Mouse (Mus musculus): ENCODE results near the gene Meiob. TPM values are rescaled to one million over a fixed set of nuclear protein-coding genes. Genes with fewer than 3 reads are reported as not detected.
A peak's percentile ranks its signal among the peaks of the same experiment; 100 is the strongest.

Gene Meiob
- polyA plus RNA-seq (2015; fragmentation: Nextera tagmentation; extraction: Ambion mirVana) = not detected in 2 replicates

- Histone ChIP-seq H3K4me1 (replicated peaks; ENCODE audit: control insufficient read depth, insufficient read depth, low read length) (peaks cover 9% of the 10 kb centered on the region), H3K9me3 (ENCODE audit: control insufficient read depth, low read length) (no peaks in the 10 kb centered on the region), H3K4me3 (replicated peaks; ENCODE audit: low read length) (peak within 1 kb of the TSS; percentile 59), H3K27ac (ENCODE audit: low read length) (no peak within 1 kb of the TSS), H3K27me3 (replicated peaks; ENCODE audit: control insufficient read depth, insufficient read depth, low read length) (peaks cover 13% of the 10 kb centered on the region), H3K9ac (replicated peaks; ENCODE audit: low read depth, low read length) (peak within 1 kb of the TSS; percentile 65), H3K4me2 (ENCODE audit: low read length) (peak within 1 kb of the TSS; percentile 77), H3K36me3 (ENCODE audit: control insufficient read depth, insufficient read depth) (no peaks in the 10 kb centered on the region)
- WGBS = under 1% methylated on average over 71 of the region's 71 CpGs
- ATAC-seq = peak; percentile 72
Observed at GRCm38 (mm10) chr17:24803952-24804951, at the start of gene Meiob. TSS of gene Meiob (plus strand) at chr17:24804289.

DNA sequence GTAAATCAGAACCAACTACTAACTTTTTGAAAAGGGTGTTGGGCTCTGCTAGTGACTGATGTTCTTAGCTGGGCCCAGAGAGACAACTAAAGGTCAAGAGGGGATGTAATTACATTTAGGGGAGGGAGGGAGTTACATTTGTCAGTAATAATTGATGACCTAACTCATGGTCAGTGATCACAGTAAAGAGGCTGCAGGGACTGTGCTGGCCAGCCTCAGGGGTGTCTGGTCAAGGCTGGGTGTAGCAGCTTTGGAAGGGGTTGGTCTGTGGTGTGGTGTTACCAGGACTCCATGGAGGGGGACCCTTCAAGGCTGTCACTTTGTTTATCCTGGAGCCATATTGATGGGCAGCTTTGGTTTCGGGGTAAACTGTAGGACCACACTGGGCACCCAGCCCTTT, 46.7 kb upstream of the Meiob start:
- Histone ChIP-seq H3K27ac (ENCODE audit: low read length) (no peak overlapping the region), H3K9me3 (ENCODE audit: control insufficient read depth, low read length) (no peaks in the 10 kb centered on the region), H3K4me3 (replicated peaks; ENCODE audit: low read length) (no peak overlapping the region), H3K9ac (replicated peaks; ENCODE audit: low read depth, low read length) (no peak overlapping the region), H3K27me3 (replicated peaks; ENCODE audit: control insufficient read depth, insufficient read depth, low read length) (peaks cover 33% of the 10 kb centered on the region), H3K4me1 (replicated peaks; ENCODE audit: control insufficient read depth, insufficient read depth, low read length) (peaks cover 10% of the 10 kb centered on the region), H3K4me2 (ENCODE audit: low read length) (no peak overlapping the region), H3K36me3 (ENCODE audit: control insufficient read depth, insufficient read depth) (no peaks in the 10 kb centered on the region)
- WGBS = 83% methylated on average over 1 of the region's 1 CpGs
- no peak for ATAC-seq

DNA sequence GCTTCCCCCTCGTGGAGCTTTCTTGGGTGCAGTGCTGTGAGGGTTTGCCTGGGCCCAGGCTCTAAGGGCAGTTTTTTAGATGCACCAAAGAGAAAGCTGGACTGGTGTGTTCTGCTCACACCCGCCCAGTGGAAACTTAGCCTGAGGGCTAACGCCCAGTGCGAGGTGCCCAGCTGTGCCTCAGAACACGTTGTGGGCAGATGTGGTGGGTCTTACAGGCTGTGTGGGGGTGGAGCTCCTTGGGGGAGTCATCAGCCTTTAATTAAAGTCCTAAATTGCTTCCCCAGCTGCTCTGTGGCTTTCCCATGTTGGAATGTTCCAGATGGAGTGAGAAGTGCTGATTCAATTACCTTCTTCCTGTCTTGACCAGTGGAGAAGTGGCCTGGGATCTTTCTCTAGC, 43.0 kb upstream of the Meiob start:
- H3K4me3 ChIP-seq (replicated peaks; ENCODE audit: low read length) = no peak overlapping the region

DNA sequence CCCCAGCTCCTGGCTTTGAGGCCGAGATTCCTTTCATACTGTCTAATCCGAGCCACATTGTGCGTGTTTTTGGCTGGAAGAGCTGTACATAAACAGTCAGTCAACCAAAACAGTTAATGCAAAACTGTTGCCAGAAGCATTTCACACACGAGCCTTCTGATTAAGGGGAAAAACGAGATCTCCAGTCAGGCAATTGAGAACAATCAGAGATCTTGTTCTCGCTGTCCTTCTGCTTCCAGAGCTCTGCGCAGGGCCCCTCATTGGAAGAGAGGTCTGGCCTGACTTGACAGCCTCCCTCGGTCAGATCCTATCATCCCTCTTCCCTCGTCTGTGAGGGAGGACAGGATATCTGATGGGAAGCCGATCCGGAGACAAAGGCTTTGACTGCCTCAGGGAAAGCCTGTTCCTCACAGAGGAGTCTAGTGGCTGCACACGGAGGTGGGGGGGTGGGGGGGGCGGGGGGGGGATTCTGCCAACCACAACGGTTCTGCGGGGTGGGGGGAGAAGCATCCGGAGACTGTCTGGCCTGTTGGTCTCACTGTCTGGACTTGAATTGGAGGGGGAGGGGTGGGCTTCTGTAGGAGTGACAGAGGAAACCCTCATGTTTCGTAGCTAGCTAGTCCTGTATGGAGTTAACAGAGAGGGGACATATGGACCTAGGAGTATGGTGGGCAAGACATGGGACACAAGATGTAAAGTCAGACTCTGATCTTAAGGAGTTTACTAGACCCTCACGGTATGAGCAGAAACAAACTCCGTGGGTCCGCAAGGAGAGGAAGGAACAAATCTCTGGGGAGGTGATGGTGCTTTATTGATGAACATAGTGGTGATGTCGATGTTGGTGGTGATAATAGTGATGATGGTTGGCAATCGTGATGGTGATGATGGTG, 38.8 kb upstream of the Meiob start:
- no peak for ATAC-seq
- no peak overlapping the region for H3K4me3 ChIP-seq (replicated peaks; ENCODE audit: low read length)
- no peaks in the 10 kb centered on the region; the same call in 1 of the 2 replicates for H3K4me1 ChIP-seq (replicated peaks; ENCODE audit: control insufficient read depth, insufficient read depth, low read length)
- no peaks in the 10 kb centered on the region; the same call in 1 of the 2 replicates for H3K27me3 ChIP-seq (replicated peaks; ENCODE audit: control insufficient read depth, insufficient read depth, low read length)
- WGBS = 51% methylated on average over 21 of the region's 22 CpGs
- H3K9me3 ChIP-seq (ENCODE audit: control insufficient read depth, low read length) = no peaks in the 10 kb centered on the region
- H3K27ac ChIP-seq (ENCODE audit: low read length) = no peak overlapping the region
- H3K36me3 ChIP-seq (ENCODE audit: control insufficient read depth, insufficient read depth) = no peaks in the 10 kb centered on the region
- H3K4me2 ChIP-seq (ENCODE audit: low read length) = no peak overlapping the region
- H3K9ac ChIP-seq (replicated peaks; ENCODE audit: low read depth, low read length) = no peak overlapping the region

More for the DNA sequence above, 43.0 kb upstream of the Meiob start:
- H3K36me3 ChIP-seq (ENCODE audit: control insufficient read depth, insufficient read depth) = no peaks in the 10 kb centered on the region
- no peaks in the 10 kb centered on the region for H3K9me3 ChIP-seq (ENCODE audit: control insufficient read depth, low read length)
- no peak overlapping the region for H3K27ac ChIP-seq (ENCODE audit: low read length)
- no peak for ATAC-seq
- H3K9ac ChIP-seq (replicated peaks; ENCODE audit: low read depth, low read length) = no peak overlapping the region
- WGBS = 47% methylated on average over 5 of the region's 5 CpGs
- H3K27me3 ChIP-seq (replicated peaks; ENCODE audit: control insufficient read depth, insufficient read depth, low read length) = 0 out of 2 replicates have a peak, but pooled peaks cover 2% of the 10 kb centered on the region
- H3K4me2 ChIP-seq (ENCODE audit: low read length) = no peak overlapping the region
- no peaks in the 10 kb centered on the region; the same call in 1 of the 2 replicates for H3K4me1 ChIP-seq (replicated peaks; ENCODE audit: control insufficient read depth, insufficient read depth, low read length)

GRCm38 (mm10) chr17:24766266-24766875, 37.7 kb upstream of the Meiob start:
- no peak overlapping the region for H3K27ac ChIP-seq (ENCODE audit: low read length)
- H3K36me3 ChIP-seq (ENCODE audit: control insufficient read depth, insufficient read depth) = no peaks in the 10 kb centered on the region
- no peak overlapping the region for H3K4me2 ChIP-seq (ENCODE audit: low read length)
- H3K9me3 ChIP-seq (ENCODE audit: control insufficient read depth, low read length) = no peaks in the 10 kb centered on the region
- no peak overlapping the region for H3K4me3 ChIP-seq (replicated peaks; ENCODE audit: low read length)
- no peaks in the 10 kb centered on the region; the same call in 1 of the 2 replicates for H3K27me3 ChIP-seq (replicated peaks; ENCODE audit: control insufficient read depth, insufficient read depth, low read length)
- 25% methylated on average over 12 of the region's 12 CpGs for WGBS
- no peaks in the 10 kb centered on the region; the same call in 1 of the 2 replicates for H3K4me1 ChIP-seq (replicated peaks; ENCODE audit: control insufficient read depth, insufficient read depth, low read length)
- no peak for ATAC-seq
- H3K9ac ChIP-seq (replicated peaks; ENCODE audit: low read depth, low read length) = no peak overlapping the region

- WGBS = 42% methylated on average over 3 of the region's 3 CpGs
- no peak for ATAC-seq
- H3K27ac ChIP-seq (ENCODE audit: low read length) = no peak overlapping the region
- no peaks in the 10 kb centered on the region for H3K9me3 ChIP-seq (ENCODE audit: control insufficient read depth, low read length)
- no peaks in the 10 kb centered on the region; the same call in 1 of the 2 replicates for H3K27me3 ChIP-seq (replicated peaks; ENCODE audit: control insufficient read depth, insufficient read depth, low read length)
- H3K36me3 ChIP-seq (ENCODE audit: control insufficient read depth, insufficient read depth) = no peaks in the 10 kb centered on the region
- no peaks in the 10 kb centered on the region; the same call in 1 of the 2 replicates for H3K4me1 ChIP-seq (replicated peaks; ENCODE audit: control insufficient read depth, insufficient read depth, low read length)
- no peak overlapping the region for H3K9ac ChIP-seq (replicated peaks; ENCODE audit: low read depth, low read length)
- H3K4me2 ChIP-seq (ENCODE audit: low read length) = no peak overlapping the region
- no peak overlapping the region for H3K4me3 ChIP-seq (replicated peaks; ENCODE audit: low read length)
Observed at GRCm38 (mm10) chr17:24769146-24769545, 34.9 kb upstream of the Meiob start.

- Histone ChIP-seq H3K27me3 (replicated peaks; ENCODE audit: control insufficient read depth, insufficient read depth, low read length) (no peaks in the 10 kb centered on the region; the same call in 1 of the 2 replicates), H3K4me3 (replicated peaks; ENCODE audit: low read length) (no peak overlapping the region), H3K4me1 (replicated peaks; ENCODE audit: control insufficient read depth, insufficient read depth, low read length) (no peaks in the 10 kb centered on the region), H3K9ac (replicated peaks; ENCODE audit: low read depth, low read length) (no peak overlapping the region), H3K27ac (ENCODE audit: low read length) (no peak overlapping the region), H3K36me3 (ENCODE audit: control insufficient read depth, insufficient read depth) (no peaks in the 10 kb centered on the region), H3K4me2 (ENCODE audit: low read length) (no peak overlapping the region), H3K9me3 (ENCODE audit: control insufficient read depth, low read length) (no peaks in the 10 kb centered on the region)
- WGBS = 93% methylated on average over 5 of the region's 5 CpGs
- no peak for ATAC-seq
Observed at GRCm38 (mm10) chr17:24773241-24773640, 30.8 kb upstream of the Meiob start.

DNA sequence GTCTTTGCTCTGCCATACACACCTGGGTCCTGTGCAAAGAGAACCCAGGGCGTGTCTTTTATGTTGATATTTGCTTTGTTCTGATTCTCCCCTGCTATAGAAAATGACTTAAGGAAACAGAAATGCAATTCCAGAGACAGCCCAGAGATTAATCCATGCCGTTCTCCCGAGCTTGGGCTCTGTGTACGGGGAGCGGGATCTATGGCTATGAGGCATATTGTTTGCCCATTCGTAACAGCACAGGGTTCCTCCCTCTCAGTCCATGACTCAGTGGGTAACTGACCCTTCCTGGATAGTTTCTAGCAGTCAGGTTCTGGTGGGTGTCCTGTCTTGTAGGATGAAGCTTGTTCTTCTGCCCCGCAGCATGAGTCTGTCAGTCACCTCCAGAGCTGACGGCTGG, 28.9 kb upstream of the Meiob start:
- no peak overlapping the region for H3K9ac ChIP-seq (replicated peaks; ENCODE audit: low read depth, low read length)
- no peaks in the 10 kb centered on the region for H3K36me3 ChIP-seq (ENCODE audit: control insufficient read depth, insufficient read depth)
- no peak overlapping the region for H3K4me3 ChIP-seq (replicated peaks; ENCODE audit: low read length)
- no peak overlapping the region for H3K27ac ChIP-seq (ENCODE audit: low read length)
- no peak overlapping the region for H3K4me2 ChIP-seq (ENCODE audit: low read length)
- no peaks in the 10 kb centered on the region for H3K4me1 ChIP-seq (replicated peaks; ENCODE audit: control insufficient read depth, insufficient read depth, low read length)
- no peak for ATAC-seq
- no peaks in the 10 kb centered on the region for H3K27me3 ChIP-seq (replicated peaks; ENCODE audit: control insufficient read depth, insufficient read depth, low read length)
- 84% methylated on average over 8 of the region's 8 CpGs for WGBS
- no peaks in the 10 kb centered on the region for H3K9me3 ChIP-seq (ENCODE audit: control insufficient read depth, low read length)

Measured in forebrain, embryonic 16.5 days (tissue).